Mouse (Mus musculus) kidney, adult 2 months (tissue): ENCODE measurements around the gene Apoa1. TPM values are rescaled to one million over a fixed set of nuclear protein-coding genes. Genes with fewer than 3 reads are reported as not detected.

Experiments used
- DNase-seq: peaks from one replicate; pipeline ENCODE4 v3.0.0; 2021
- H3K27ac ChIP-seq: fragments of 200-500 bp; 2 replicates; pipeline ENCODE4 v1.5.1; 2012; ENCODE audit warnings: low read depth, low read length, control low read depth, inconsistent platforms; ENCODE audit not compliant: insufficient read depth
- H3K27me3 ChIP-seq: fragments of 200-500 bp; replicated peaks from 2 replicates; pipeline ENCODE4 v1.6.1; 2012; ENCODE audit warnings: mild to moderate bottlenecking, moderate library complexity, low read length, inconsistent platforms; ENCODE audit not compliant: control insufficient read depth, insufficient read depth
- H3K36me3 ChIP-seq: fragments of 200-500 bp; 2 replicates; pipeline ENCODE4 v1.6.1; 2012; ENCODE audit warnings: mild to moderate bottlenecking, moderate library complexity, low read length, inconsistent platforms; ENCODE audit not compliant: control insufficient read depth, insufficient read depth
- H3K4me1 ChIP-seq: fragments of 200-500 bp; 2 replicates; pipeline ENCODE4 v1.6.1; 2011; ENCODE audit warnings: low read length; ENCODE audit not compliant: control insufficient read depth, insufficient read depth
- H3K4me3 ChIP-seq: fragments of 200-500 bp; 2 replicates; pipeline ENCODE4 v1.5.1; 2011; ENCODE audit warnings: mild to moderate bottlenecking, low read depth, low read length, control low read depth; ENCODE audit not compliant: insufficient read depth
- CTCF ChIP-seq: fragments of 200-500 bp; conservative IDR thresholded peaks from 2 replicates; pipeline ENCODE4 v1.5.1; 2011; ENCODE audit warnings: low read depth, mild to moderate bottlenecking, control low read depth, low read length, moderate library complexity, mixed read lengths; ENCODE audit not compliant: insufficient read depth, insufficient read length
- POLR2A ChIP-seq: fragments of 200-500 bp; IDR thresholded peaks from one replicate; pipeline ENCODE4 v1.6.1; 2011; ENCODE audit warnings: low read depth, low read length, control low read depth
- WGBS: fragments of 180-500 bp; shearing (Covaris S2); methylation state at CpG from one replicate; pipeline ENCODE4 v1.1.7; 2018; 5-methylcytosine and 5-hydroxymethylcytosine counted together
- polyA plus RNA-seq: library from polyadenylated mRNA; depleted of rRNA; stranded (reverse); fragments of >200 nt; gene quantifications from 2 replicates; pipeline ENCODE4 v1.2.3, GENCODE M21; 2012

The Apoa1 gene
- polyA plus RNA-seq, 1 experiment, result 1.0 TPM

DNA sequence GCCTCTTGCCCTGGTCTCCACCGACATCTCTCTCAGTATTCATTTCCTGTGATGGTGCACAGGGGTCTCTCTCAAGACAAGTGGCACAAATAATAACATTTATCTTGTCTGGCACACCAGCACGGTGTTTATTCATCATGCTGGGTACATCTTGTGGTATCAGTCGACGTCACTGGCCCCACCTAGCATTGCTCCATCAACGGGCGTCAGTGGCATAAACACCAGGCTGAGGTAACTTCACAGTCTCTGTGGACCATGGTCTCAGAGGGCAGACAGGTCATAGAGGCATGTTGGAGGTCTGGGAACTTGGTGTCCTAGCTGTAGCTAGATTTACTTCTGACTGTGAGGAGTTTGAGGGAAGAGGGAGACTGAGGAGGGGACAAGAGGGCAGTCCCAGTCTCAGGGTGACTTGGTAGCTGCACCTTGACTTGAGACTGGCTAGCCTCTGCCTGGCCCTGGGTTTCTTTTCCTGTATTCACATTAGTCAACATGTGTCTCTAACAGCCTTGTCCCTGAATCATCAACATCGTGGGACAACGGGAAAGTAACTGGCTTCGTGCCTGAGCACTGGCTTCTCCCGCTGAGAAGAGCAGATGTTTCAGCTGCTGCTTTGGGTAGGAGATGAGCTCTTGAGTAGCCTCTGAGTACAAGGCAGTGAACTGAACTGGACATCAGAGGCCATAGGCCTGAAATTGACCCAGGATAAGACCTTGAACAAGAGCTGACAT, 28.4 kb downstream of the Apoa1 start:
- Histone ChIP-seq H3K4me3 (no peak overlapping the region), H3K27ac (no peak overlapping the region), H3K36me3 (no peaks in the 10 kb centered on the region), H3K4me1 (no peaks in the 10 kb centered on the region), H3K27me3 (no peaks in the 10 kb centered on the region)
- WGBS, result 82% methylated on average over 10 of the region's 10 CpGs
- no peak for DNase-seq
- no peak for TF ChIP-seq POLR2A

DNA sequence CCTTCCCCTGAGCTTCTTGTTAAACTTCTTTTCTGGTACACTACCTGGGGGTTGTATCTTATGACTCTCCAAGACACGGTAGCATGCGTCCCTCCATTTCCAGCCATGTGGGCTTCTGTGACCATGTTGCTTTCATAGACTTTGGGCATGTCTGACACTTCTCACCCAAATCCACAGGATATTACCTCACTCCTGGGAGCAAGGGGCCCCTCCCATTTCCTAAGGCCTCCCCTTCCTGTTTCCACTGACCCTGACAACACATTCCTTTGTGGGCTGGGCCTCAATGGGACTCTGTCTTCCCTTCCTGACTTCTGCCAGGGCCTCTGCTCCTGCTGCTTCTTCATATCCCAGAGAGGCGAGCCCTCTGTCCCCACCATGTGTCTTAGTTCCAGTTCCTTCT, 29.2 kb downstream of the Apoa1 start:
- H3K27ac ChIP-seq, result no peak overlapping the region
- H3K4me1 ChIP-seq, result no peaks in the 10 kb centered on the region
- H3K4me3 ChIP-seq, result no peak overlapping the region
- 87% methylated on average over 3 of the region's 3 CpGs for WGBS
- H3K36me3 ChIP-seq, result no peaks in the 10 kb centered on the region
- peak; percentile 13 for DNase-seq
- TF ChIP-seq POLR2A (no peak), CTCF (no peak)
- no peaks in the 10 kb centered on the region for H3K27me3 ChIP-seq

GRCm38 (mm10) chr9:46259111-46259510, 30.7 kb downstream of the Apoa1 start:
- H3K4me1 ChIP-seq, result no peaks in the 10 kb centered on the region
- no peak for DNase-seq
- no peaks in the 10 kb centered on the region for H3K27me3 ChIP-seq
- 92% methylated on average over 6 of the region's 6 CpGs for WGBS
- no peak overlapping the region for H3K27ac ChIP-seq
- no peaks in the 10 kb centered on the region for H3K36me3 ChIP-seq
- no peak overlapping the region for H3K4me3 ChIP-seq
- no peak for TF ChIP-seq CTCF
- TF ChIP-seq POLR2A, result no peak

GRCm38 (mm10) chr9:46261131-46261530, 32.8 kb downstream of the Apoa1 start:
- Histone ChIP-seq H3K36me3 (no peaks in the 10 kb centered on the region), H3K27me3 (no peaks in the 10 kb centered on the region), H3K4me3 (no peak overlapping the region), H3K4me1 (no peaks in the 10 kb centered on the region), H3K27ac (no peak overlapping the region)
- WGBS, result 86% methylated on average over 7 of the region's 7 CpGs
- TF ChIP-seq POLR2A (no peak), CTCF (no peak)
- DNase-seq, result peak; percentile 41

DNA sequence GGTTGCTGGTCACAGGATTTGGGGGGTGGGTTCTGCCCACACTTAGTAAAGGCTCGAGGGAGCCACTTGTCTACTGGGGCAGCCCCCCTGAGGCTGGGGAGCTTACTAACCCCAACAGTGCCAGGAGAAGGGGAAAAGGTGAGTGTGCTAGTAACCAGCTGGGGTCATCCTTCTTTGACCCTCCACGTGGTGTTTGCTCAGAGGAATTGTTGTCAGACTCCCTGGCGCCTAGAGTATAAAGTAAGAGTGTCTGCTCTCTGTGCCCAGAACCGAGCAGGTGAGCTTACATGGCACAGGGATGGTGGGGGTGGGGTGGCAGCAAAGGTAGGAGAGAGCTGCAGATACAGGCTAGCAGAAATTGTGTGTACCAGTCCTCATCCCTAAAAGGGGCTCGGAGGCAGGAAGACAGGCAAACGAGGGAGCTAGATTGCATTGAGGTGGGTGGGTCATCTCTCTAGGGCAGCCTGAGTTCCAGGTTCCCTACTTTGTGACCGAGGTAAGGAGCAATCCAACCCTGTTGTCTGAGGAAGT, 40.0 kb downstream of the Apoa1 start, which contains the start of gene Apoa5:
TSS of gene Apoa5 (plus strand) at position 291 of the 531 bp plus-strand sequence.
- no peak for TF ChIP-seq CTCF
- TF ChIP-seq POLR2A, result no peak
- WGBS, result 46% methylated on average over 7 of the region's 7 CpGs
- Histone ChIP-seq H3K4me1 (no peaks in the 10 kb centered on the region), H3K27ac (no peak within 1 kb of the TSS), H3K27me3 (no peaks in the 10 kb centered on the region), H3K36me3 (no peaks in the 10 kb centered on the region), H3K4me3 (no peak within 1 kb of the TSS)
- DNase-seq, result no peak

DNA sequence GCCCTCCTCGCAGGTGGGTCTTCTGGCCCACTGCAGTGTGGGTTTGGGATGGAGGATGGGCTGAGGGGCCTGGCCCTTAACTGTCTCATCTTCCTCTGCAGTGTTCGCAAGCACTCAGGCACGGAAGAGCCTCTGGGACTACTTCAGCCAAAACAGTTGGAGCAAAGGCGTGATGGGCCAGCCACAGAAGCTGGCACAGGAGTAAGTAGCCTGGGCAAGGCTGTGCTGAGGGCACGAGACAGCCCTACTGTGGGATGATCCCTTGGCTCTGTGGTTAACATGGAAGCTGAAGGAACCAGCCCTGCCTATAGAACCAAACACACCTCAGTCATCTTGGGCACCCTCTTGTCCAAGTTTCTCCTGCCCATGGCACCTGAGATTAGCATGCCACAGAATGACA, 40.7 kb downstream of the Apoa1 start:
- 87% methylated on average over 5 of the region's 5 CpGs for WGBS
- no peaks in the 10 kb centered on the region for H3K36me3 ChIP-seq
- no peaks in the 10 kb centered on the region for H3K4me1 ChIP-seq
- H3K4me3 ChIP-seq, result no peak overlapping the region
- no peaks in the 10 kb centered on the region for H3K27me3 ChIP-seq
- TF ChIP-seq CTCF, result no peak
- TF ChIP-seq POLR2A, result no peak
- no peak for DNase-seq
- H3K27ac ChIP-seq, result no peak overlapping the region

GRCm38 (mm10) chr9:46270782-46271181, 42.4 kb downstream of the Apoa1 start:
- Histone ChIP-seq H3K4me3 (no peak overlapping the region), H3K27me3 (no peaks in the 10 kb centered on the region), H3K27ac (no peak overlapping the region), H3K4me1 (no peaks in the 10 kb centered on the region), H3K36me3 (no peaks in the 10 kb centered on the region)
- WGBS, result 90% methylated on average over 4 of the region's 4 CpGs
- DNase-seq, result no peak
- TF ChIP-seq POLR2A, result no peak
- no peak; the same call in 1 of the 2 replicates for TF ChIP-seq CTCF
